Mouse (Mus musculus) layer of hippocampus, postnatal 36 days (tissue): ENCODE data around the gene Fmnl1. TPM values are rescaled to one million over a fixed set of nuclear protein-coding genes. Genes with fewer than 3 reads are reported as not detected.

Source experiments
- DNase-seq, 2 experiments: peaks; one replicate each; pipeline ENCODE4 v3.0.0; 2022
- total RNA-seq, 2 experiments: library from RNA; stranded (reverse); gene quantifications; 2 replicates each; pipeline ENCODE4 v1.2.3; 2021

Gene Fmnl1
- total RNA-seq, result 100 to 1,000 TPM; 136 to 154 TPM

GRCm38 (mm10) chr11:103170494-103171285, at the start of gene Fmnl1:
TSS of gene Fmnl1 (plus strand) at chr11:103171107.
- peak in 1 of 2 experiments; percentile 52 for DNase-seq

GRCm38 (mm10) chr11:103131701-103132575, 39.0 kb upstream of the Fmnl1 start, which contains the start of gene Hexim2:
TSS of gene Hexim2 (plus strand) at chr11:103132429.
- DNase-seq, result peak in 1 of 2 experiments; percentile 65

DNA sequence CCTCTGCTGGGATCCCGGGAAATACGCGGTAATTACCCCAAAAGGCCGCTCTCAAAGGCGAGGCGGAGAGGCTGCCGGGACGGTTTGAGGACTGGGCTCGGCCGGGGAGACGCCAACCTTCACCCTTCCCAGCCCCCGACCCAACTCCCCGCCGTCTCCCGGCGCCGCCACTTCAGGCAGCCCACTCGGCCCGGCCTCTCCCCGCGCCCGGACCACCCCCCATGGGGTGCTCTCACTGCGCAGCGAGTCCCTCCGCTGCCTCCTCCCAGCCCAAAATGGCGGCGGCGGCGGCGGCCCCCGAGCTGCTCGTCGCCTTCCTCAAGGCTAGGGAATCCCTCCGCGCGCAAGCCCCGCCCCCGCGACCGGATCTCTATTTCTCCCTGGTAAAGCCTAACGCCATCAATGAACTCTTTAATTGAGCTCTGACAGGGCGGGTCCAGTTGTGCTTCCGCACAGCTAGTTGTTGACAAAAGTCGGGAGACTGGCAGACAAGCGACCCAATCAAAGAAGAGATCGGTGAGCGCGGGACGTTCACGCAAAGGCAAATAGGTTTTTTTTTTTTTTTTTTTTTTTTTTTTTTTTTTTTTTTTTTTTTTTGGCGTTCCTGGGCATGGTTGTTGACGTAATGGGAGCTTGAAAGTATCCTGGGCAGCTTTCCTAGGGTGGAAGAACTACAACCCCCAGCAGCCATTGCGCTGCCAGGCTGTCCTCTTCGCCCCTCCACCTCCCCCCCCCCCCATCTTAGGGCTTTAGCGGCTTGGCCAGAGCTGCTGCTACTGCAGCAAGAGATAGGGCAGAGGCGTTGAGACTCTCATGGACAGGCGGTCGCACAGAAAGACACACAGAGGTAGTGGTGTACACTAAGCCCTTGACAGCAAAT, 38.1 kb upstream of the Fmnl1 start:
- peak; percentile 100 for DNase-seq

DNA sequence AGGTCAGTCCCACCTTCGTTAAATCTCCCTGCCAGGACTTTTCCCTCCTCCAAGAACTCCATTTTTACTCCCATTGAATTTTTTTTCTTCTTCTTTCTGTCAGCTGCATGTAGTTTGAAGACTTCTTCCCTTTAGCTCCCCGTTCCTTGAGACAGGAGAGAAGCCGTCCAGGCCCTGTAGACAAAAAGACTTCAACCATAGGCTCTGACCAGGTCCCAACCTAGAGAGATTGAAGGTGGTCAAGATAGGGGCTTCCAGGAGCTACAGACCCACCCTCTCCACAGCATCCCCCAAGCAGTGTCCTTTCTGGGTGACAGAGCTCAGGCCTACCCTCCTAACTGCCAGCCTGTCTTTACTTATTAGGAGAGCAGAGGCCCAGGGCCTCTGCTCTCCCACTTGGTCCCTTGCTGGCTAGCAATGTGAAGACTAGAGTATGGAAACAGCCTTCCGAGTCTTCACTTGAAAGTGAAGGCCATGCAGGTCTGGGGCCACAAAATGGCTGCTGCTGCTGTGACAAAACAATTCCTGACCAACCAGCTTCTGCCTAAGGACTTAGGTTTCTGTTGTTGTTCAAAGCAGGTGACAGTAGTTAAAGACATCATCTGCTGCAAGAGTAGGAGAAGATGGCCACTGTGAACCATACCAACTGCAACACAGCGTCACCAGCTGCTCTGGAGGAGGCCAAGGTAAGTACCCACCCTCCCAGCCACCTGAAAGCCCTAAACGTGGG, 37.3 kb upstream of the Fmnl1 start:
- DNase-seq, result no peak

GRCm38 (mm10) chr11:103134221-103134620, 36.7 kb upstream of the Fmnl1 start:
- DNase-seq, result no peak

- no peak for DNase-seq
These were observed 34.8 kb upstream of the Fmnl1 start for GRCm38 (mm10) chr11:103136039-103136577.

GRCm38 (mm10) chr11:103139951-103140762, 30.8 kb upstream of the Fmnl1 start:
- DNase-seq, result no peak

GRCm38 (mm10) chr11:103140763-103141100, 30.2 kb upstream of the Fmnl1 start:
- DNase-seq, result no peak

DNA sequence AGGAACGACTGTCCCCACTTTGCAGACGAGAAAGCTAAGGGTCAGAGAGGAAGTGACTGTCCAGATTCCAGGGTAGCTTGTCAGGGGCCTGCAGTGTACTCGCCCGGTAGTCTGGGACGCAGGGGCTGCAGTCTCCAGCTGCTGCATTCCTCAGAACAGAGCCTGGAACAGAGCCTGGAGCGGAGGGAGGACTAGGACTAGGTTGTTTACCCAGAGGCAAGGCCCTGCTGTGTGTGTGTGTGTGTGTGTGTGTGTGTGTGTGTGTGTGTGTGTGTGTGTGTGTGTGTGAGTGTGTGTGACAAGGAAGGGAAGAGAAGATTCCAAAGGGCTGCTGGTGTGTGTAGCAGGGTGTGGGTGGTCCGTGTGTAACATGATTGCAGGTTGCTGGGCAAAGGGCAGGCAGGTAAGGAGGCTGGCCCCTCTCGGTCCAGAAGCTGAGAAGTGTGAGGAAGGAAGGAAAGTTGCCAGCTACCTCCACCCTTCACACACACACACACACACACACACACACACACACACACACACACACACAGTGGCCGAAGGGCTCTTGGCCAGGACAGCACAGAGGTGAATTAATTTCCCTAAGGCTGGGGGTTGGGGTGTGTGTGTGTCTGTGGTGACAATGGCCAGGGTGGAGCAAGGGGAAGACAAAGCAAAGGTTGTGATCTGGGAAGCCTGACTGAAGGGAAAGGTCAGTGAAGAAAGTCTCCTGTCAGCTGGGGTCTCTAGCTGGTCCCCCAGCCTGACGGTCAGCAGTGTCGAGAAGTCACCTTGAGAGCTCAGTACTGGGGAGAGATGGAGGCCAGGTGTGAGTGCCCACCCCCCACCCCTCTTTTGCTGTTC, 29.6 kb upstream of the Fmnl1 start:
- no peak for DNase-seq

GRCm38 (mm10) chr11:103141944-103142255, 29.0 kb upstream of the Fmnl1 start:
- no peak for DNase-seq

DNA sequence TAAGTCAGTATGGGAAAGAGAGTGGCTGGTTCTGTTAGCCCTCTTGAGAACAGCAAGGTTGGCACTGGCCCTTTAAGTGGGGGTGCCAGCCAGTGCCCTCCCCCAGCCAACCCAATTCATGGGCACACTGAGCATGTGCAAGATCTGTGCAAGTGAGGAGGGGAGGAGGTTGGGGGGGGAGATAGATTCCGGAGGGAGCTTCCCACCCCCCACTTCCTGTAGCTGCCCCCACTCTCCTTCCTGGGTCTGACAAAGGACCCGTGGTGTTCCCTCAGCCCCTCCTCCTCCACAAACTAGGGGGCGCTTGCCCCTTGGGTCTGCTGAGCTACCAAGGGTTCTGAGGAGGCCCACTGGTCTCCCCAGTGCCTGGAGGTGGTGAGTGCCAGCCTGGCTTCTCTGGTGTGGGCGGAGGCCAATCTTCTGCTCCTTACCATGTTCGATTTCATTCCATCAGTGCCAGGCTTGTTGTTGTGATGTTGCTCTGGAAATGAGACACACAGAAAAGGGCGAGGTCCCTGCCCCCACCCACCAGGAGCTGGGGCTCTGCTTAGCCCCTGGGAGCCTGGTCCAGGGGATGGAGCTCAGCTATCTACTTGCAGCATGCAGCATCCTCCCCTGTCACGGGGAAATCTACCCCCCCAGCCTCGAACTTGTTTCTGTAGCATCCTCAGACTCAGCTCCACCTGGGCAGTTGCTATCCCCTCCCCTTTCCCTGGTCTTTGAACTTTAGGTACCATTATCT, 28.3 kb upstream of the Fmnl1 start:
- DNase-seq, result peak; percentile 86 to 87

- no peak for DNase-seq
These were observed 26.3 kb upstream of the Fmnl1 start for GRCm38 (mm10) chr11:103144309-103145285.

DNA sequence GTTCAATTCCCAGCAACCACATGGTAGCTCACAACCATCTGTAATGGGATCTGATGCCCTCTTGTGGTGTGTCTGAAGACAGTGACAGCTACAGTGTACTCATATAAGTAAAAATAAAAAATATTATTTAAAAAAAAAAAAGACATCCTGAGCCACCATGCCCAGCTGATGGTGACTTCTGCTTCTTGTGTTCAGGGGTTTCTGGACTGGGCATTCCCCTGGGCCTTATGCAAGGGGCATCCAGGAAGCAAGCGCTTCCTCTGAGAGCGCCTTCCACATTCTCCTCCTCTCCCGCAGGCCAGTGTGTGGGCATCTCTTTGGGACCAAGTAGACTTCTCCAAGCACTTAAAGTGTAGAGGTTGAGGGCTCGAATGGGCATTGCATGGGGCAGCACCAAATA, 24.5 kb upstream of the Fmnl1 start:
- no peak for DNase-seq

- no peak for DNase-seq
These were observed 23.1 kb upstream of the Fmnl1 start for GRCm38 (mm10) chr11:103147766-103148165.

DNA sequence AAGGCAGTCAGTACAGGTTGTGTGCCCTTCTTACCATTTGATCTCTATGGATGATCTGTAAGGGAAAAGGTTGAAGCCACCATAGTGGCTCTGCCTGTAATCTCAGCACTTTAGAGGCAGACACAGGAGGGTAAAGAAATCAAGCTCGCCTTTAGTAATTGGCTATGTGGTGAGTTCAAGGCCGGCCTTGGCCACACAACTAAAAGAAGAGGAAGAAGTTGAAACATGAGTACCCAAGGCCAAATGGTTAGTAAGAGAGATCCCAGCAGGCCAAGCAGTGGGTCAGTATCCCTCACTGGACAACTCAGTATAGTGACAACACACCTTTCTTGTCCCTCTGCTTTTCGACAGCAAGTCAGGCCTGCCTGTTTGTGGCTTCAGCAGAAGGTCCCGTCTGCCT, 21.1 kb upstream of the Fmnl1 start:
- DNase-seq, result no peak

DNA sequence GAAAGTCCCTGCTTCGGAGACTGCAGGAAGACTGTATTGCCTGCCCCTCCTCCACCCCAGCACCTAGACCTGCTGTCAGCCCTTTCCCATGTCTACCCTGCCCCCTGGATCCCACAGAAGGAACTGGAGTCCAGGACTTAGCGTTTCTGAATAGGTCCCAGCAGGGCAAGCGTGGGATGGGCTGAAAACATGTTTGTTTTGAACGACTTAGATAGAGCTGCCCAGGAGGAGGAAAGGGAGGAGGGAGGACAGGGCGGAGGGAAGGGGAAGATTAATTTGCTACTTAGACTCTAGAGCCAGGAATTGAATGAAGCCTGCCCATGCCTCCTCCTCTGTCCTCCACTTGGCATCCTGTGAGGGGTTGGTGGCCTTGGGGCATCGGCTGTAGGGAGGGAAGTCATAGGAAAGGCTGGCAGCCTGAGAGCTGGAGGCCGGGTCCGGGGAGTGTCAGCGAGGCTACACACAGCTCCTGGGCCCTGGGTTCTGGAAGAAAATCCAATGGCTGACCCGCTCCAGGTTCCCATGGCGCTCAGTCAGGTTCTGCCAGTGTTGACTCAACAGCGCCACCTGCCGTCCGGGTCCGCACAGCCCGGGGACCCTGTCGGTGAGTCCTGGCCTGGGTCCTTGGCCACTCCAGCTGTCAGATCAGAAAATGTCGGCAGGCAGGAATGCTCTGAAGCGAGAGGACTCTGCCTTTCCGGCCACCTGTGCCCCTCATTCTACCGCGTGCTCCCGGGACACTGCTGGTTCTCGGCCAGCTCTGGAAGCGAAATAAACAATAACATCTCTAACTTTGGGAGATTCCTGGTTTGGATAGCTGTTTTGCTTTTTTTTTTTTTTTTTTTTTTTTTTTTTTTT, 12.1 kb upstream of the Fmnl1 start:
- DNase-seq, result peak; percentile 90 to 92

DNA sequence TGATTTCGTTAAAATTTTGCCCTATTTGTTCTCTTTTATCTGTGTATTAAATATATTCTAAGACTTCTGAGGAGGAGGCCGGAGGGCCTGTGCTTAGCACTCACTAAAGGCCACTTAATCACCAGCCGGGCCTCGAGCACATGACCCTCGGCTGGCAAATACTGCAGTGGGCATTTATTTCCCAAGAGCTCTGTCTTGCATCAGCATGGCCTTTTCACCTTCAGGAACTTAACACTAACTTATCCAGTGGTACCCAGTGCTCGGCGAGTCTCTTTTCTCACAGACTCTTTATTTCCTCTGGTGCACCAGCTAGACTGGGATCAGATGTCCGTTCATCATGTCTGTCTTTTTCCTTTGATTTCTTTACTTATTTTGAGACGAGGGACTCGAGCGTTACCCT, 10.2 kb upstream of the Fmnl1 start:
- DNase-seq, result no peak
